Mouse (Mus musculus) ES-E14 (cell line): ENCODE results near the gene Ifit1bl1. TPM values are rescaled to one million over a fixed set of nuclear protein-coding genes. Genes with fewer than 3 reads are reported as not detected.

ENCODE experiments used
- DNase-seq: peaks from one replicate; pipeline ENCODE4 v3.0.0-alpha.2; 2013; ENCODE audit warnings: low read depth, low spot score
- H3K27ac ChIP-seq: 2 replicates; pipeline ENCODE4 v1.5.1; 2012; ENCODE audit warnings: low read depth, mild to moderate bottlenecking, low read length, moderate library complexity, mixed read lengths; ENCODE audit not compliant: poor library complexity, insufficient read depth, severe bottlenecking
- H3K36me3 ChIP-seq: 2 replicates; pipeline ENCODE4 v1.6.1; 2012; ENCODE audit warnings: mild to moderate bottlenecking, low read length, moderate library complexity, mixed read lengths; ENCODE audit not compliant: control insufficient read depth, poor library complexity, insufficient read depth, severe bottlenecking
- H3K4me1 ChIP-seq, 2 experiments: fragments of 150-350 bp in 1 of 2; sonication (generic) in 1 of 2; 2 replicates each; pipeline ENCODE4 v1.6.1; 2012; ENCODE audit warnings: low read length in 2 of 2, mild to moderate bottlenecking in 1 of 2, mixed read lengths in 1 of 2; ENCODE audit not compliant: control insufficient read depth in 2 of 2, insufficient read depth in 2 of 2, poor library complexity in 1 of 2
- H3K4me3 ChIP-seq, 2 experiments: fragments of 150-350 bp in 1 of 2; sonication (generic) in 1 of 2; 2 replicates each; pipeline ENCODE4 v1.5.1; 2012; ENCODE audit warnings: low read length in 2 of 2, low read depth in 1 of 2, mild to moderate bottlenecking in 1 of 2, mixed read lengths in 1 of 2; ENCODE audit not compliant: insufficient read depth in 1 of 2, poor library complexity in 1 of 2, severe bottlenecking in 1 of 2
- H3K9ac ChIP-seq: 2 replicates; pipeline ENCODE4 v1.6.1; 2012; ENCODE audit warnings: low read depth, mild to moderate bottlenecking, low read length, mixed read lengths; ENCODE audit not compliant: poor library complexity, insufficient read depth, severe bottlenecking
- H3K9me3 ChIP-seq: fragments of 150-350 bp; sonication (generic); 2 replicates; pipeline ENCODE4 v1.6.1; 2012; ENCODE audit warnings: low read depth, mild to moderate bottlenecking, low read length; ENCODE audit not compliant: control insufficient read depth, insufficient read depth
- CHD2 ChIP-seq: IDR thresholded peaks from 2 replicates; pipeline ENCODE4 v1.6.1; 2014; ENCODE audit warnings: mild to moderate bottlenecking, low read depth, low read length, inconsistent platforms
- HCFC1 ChIP-seq: IDR thresholded peaks from 2 replicates; pipeline ENCODE4 v1.6.1; 2012; ENCODE audit warnings: low read length, inconsistent platforms, borderline replicate concordance; ENCODE audit not compliant: insufficient read depth
- MAFK ChIP-seq: IDR thresholded peaks from 2 replicates; pipeline ENCODE4 v1.6.1; 2014; ENCODE audit warnings: mild to moderate bottlenecking, low read depth, low read length, inconsistent platforms; ENCODE audit not compliant: insufficient read depth
- ZC3H11A ChIP-seq: IDR thresholded peaks from 2 replicates; pipeline ENCODE4 v1.6.1; 2012; ENCODE audit warnings: low read depth, mild to moderate bottlenecking, inconsistent platforms, low read length, borderline replicate concordance
- ZNF384 ChIP-seq: IDR thresholded peaks from 2 replicates; pipeline ENCODE4 v1.6.1; 2012; ENCODE audit warnings: low read depth, low read length, inconsistent platforms
- in situ Hi-C, 2 experiments: fragments of 600-800 bp; cut with MboI; formaldehyde crosslinking; loops; one replicate each; pipeline ENCODE4 v1.15.1; 2025; ENCODE audit warnings: low sequenced_read_pairs in 2 of 2, inconsistent platforms in 1 of 2; ENCODE audit not compliant: unreplicated experiment in 2 of 2
- total RNA-seq: library from RNA; depleted of rRNA; stranded (reverse); fragments of 300-350 nt; gene quantifications from 2 replicates; pipeline ENCODE4 v1.2.3, GENCODE M21; 2012; rRNA removed

The Ifit1bl1 gene
- total RNA-seq, 1 experiment: not detected

DNA sequence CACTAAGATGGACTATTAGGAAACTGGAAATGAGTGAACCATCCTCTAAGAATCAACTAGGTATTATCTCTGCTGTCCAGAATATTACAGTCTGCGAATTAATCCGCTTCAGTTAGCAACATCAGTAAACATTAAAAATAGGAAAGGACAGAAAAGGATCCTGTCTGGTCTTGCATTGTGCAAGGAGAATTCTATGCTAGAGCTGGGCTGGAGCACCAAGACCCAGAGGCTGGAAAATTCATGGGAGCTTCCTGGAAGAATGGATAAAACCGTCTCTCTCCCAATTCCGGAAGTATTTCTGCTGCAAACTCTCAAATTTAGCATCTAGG, 51.6 kb downstream of the Ifit1bl1 start:
- Histone ChIP-seq H3K4me3 (peak overlapping the region in 1 of 2 experiments; percentile 83; a peak in 2 of 4 replicates), H3K4me1 (no peaks in the 10 kb centered on the region), H3K36me3 (no peaks in the 10 kb centered on the region), H3K9me3 (no peaks in the 10 kb centered on the region), H3K27ac (no peak overlapping the region), H3K9ac (no peak overlapping the region)
- DNase-seq: no peak
- no peak for TF ChIP-seq CHD2
- TF ChIP-seq ZC3H11A: no peak
- no peak for TF ChIP-seq MAFK
- TF ChIP-seq ZNF384: no peak
- no peak for TF ChIP-seq HCFC1
- in situ Hi-C loops: no loop called here

DNA sequence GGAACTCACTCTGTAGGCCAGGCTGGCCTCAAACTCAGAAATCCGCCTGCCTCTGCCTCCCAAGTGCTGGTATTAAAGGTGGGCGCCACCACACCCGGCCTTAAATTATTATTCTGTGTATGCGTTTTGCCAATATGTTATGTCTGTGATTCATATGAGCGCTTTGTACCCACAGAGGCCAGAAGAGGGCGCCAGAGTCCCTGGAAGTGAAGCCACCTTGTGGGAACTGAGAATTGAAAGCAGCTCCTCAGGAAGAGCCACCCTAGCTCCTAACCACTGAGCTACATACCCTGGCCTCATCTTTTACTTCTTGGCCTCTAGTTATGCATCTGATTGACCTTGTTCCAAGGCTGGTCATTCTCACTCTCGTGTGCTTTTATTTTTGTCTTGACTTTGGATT, 53.8 kb downstream of the Ifit1bl1 start:
- peak; percentile 66 for DNase-seq
- H3K4me1 ChIP-seq: no peaks in the 10 kb centered on the region
- no peaks in the 10 kb centered on the region for H3K9me3 ChIP-seq
- peak; percentile 65 for TF ChIP-seq ZC3H11A
- TF ChIP-seq HCFC1: no peak
- no peak overlapping the region for H3K9ac ChIP-seq
- in situ Hi-C loops: no loop called here
- H3K4me3 ChIP-seq: no peak overlapping the region
- H3K27ac ChIP-seq: no peak overlapping the region
- no peaks in the 10 kb centered on the region for H3K36me3 ChIP-seq

DNA sequence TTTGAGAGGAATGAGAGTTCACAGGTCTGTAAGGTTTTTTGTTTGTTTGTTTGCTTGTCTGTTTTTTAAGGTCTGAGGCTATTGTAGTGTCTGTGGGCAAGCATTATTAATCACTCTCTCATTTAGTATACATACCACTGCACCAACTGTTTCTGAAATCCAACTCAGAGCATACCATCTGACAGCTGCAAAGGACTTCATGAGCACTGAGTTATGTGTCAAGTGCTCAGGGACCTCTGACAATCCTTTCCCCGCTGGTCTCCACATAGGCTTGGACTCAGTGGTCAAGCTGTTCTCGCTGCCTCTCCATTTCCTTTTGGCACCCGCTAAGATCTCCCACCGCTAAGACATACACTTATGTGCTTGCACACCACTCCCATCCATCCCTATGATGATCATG, 55.5 kb downstream of the Ifit1bl1 start:
- in situ Hi-C loops: no loop called here

More for the DNA sequence above, 55.5 kb downstream of the Ifit1bl1 start:
- Histone ChIP-seq H3K9me3 (no peaks in the 10 kb centered on the region), H3K27ac (no peak overlapping the region), H3K36me3 (no peaks in the 10 kb centered on the region), H3K4me3 (no peak overlapping the region), H3K9ac (no peak overlapping the region), H3K4me1 (no peaks in the 10 kb centered on the region)
- TF ChIP-seq HCFC1 (no peak), ZC3H11A (no peak), ZNF384 (no peak), MAFK (no peak), CHD2 (no peak)
- DNase-seq: no peak

Other genes starting within 250 kb of the Ifit1bl1 start
- gene Ch25h, start 126.8 kb downstream of the Ifit1bl1 start, total RNA-seq: 0.37 and 0.89 TPM in 2 replicates
- gene Lipa, start 74.5 kb downstream of the Ifit1bl1 start, total RNA-seq: 10.7 and 15.0 TPM in 2 replicates
- 1.2 and 1.7 TPM in 2 replicates for gene Ifit2, start 51.3 kb downstream of the Ifit1bl1 start, total RNA-seq
- 0.09 TPM in 1 of 2 replicates, not detected in the other for gene Ifit3, start 18.4 kb downstream of the Ifit1bl1 start, total RNA-seq
- not detected in 2 replicates for gene Ifit3b, start 6.0 kb upstream of the Ifit1bl1 start, total RNA-seq
- gene Ifit1bl2, start 38.8 kb upstream of the Ifit1bl1 start, total RNA-seq: not detected in 2 replicates
- 0.16 TPM in 1 of 2 replicates, not detected in the other for gene Ifit1, start 38.9 kb upstream of the Ifit1bl1 start, total RNA-seq
- 0.13 and 0.16 TPM in 2 replicates for gene Slc16a12, start 145.3 kb upstream of the Ifit1bl1 start, total RNA-seq